Mouse (Mus musculus) MEL (cell line): ENCODE measurements around the gene Plxnd1.

ENCODE experiments used
- BHLHE40 ChIP-seq: IDR thresholded peaks from 2 replicates; pipeline ENCODE4 v1.6.1; 2012; ENCODE audit warnings: low read depth, mild to moderate bottlenecking, inconsistent platforms, low read length, improper control_type of control experiment, borderline replicate concordance
- CHD2 ChIP-seq: IDR thresholded peaks from 2 replicates; pipeline ENCODE4 v1.6.1; 2011; ENCODE audit warnings: low read length, improper control_type of control experiment
- CTCF ChIP-seq, 3 experiments: IDR thresholded peaks in 2 of 3; conservative IDR thresholded peaks in 1 of 3; 2 replicates each; pipeline ENCODE4 v1.5.1; 2011 to 2012; ENCODE audit warnings: low read length in 3 of 3, low read depth in 2 of 3, mild to moderate bottlenecking in 2 of 3, improper control_type of control experiment in 1 of 3, inconsistent platforms in 1 of 3, mixed read lengths in 1 of 3, moderate library complexity in 1 of 3; ENCODE audit not compliant: control insufficient read depth in 1 of 3, insufficient read depth in 1 of 3, poor library complexity in 1 of 3, severe bottlenecking in 1 of 3
- EP300 ChIP-seq, 2 experiments: IDR thresholded peaks; 2 replicates each; pipeline ENCODE4 v1.6.1; 2011; ENCODE audit warnings: improper control_type of control experiment in 2 of 2, low read length in 2 of 2, low read depth in 1 of 2, mild to moderate bottlenecking in 1 of 2
- GATA1 ChIP-seq: IDR thresholded peaks from 2 replicates; pipeline ENCODE4 v1.6.1; 2011; ENCODE audit warnings: low read depth, low read length, improper control_type of control experiment
- MAX ChIP-seq: IDR thresholded peaks from 2 replicates; pipeline ENCODE4 v1.6.1; 2011; ENCODE audit warnings: low read length, improper control_type of control experiment
- MEF2A ChIP-seq: IDR thresholded peaks from 2 replicates; pipeline ENCODE4 v1.6.1; 2014; ENCODE audit warnings: low read depth, mild to moderate bottlenecking, inconsistent platforms, low read length, improper control_type of control experiment; ENCODE audit not compliant: poor library complexity, insufficient replicate concordance, severe bottlenecking; ENCODE audit errors: extremely low read depth
- NELFE ChIP-seq: IDR thresholded peaks from 2 replicates; pipeline ENCODE4 v1.6.1; 2011; ENCODE audit warnings: low read depth, low read length, improper control_type of control experiment
- POLR2A ChIP-seq, 2 experiments: IDR thresholded peaks; 2 replicates each; pipeline ENCODE4 v1.6.1; 2011 to 2012; ENCODE audit warnings: low read length in 2 of 2, mild to moderate bottlenecking in 2 of 2, control low read depth in 1 of 2, improper control_type of control experiment in 1 of 2, low read depth in 1 of 2, moderate library complexity in 1 of 2; ENCODE audit not compliant: control insufficient read depth in 1 of 2, insufficient read depth in 1 of 2, poor library complexity in 1 of 2
- TCF12 ChIP-seq: IDR thresholded peaks from 2 replicates; pipeline ENCODE4 v1.6.1; 2014; ENCODE audit warnings: low read depth, mild to moderate bottlenecking, inconsistent platforms, low read length, improper control_type of control experiment, moderate library complexity
- UBTF ChIP-seq: IDR thresholded peaks from 2 replicates; pipeline ENCODE4 v1.6.1; 2012; ENCODE audit warnings: low read depth, mild to moderate bottlenecking, inconsistent platforms, low read length, improper control_type of control experiment, moderate library complexity, borderline replicate concordance; ENCODE audit not compliant: insufficient read depth
- ZC3H11A ChIP-seq: IDR thresholded peaks from 2 replicates; pipeline ENCODE4 v1.6.1; 2012; ENCODE audit warnings: low read depth, mild to moderate bottlenecking, inconsistent platforms, low read length, improper control_type of control experiment

GRCm38 (mm10) chr6:115972083-115972764 lies 22.6 kb downstream of the Plxnd1 start:
- TF ChIP-seq EP300 (IDR thresholded peaks at IDR 0.05; ENCODE audit: low read depth in 1 of 2, low read length in 2 of 2): no peak
- TF ChIP-seq MEF2A: no peak
- no peak for TF ChIP-seq POLR2A (IDR thresholded peaks at IDR 0.05; ENCODE audit: control insufficient read depth in 1 of 2, insufficient read depth in 1 of 2, low read depth in 1 of 2, low read length in 2 of 2, poor library complexity in 1 of 2)
- no peak for TF ChIP-seq GATA1
- TF ChIP-seq CHD2: no peak
- no peak for TF ChIP-seq BHLHE40
- no peak for TF ChIP-seq CTCF (IDR thresholded peaks at IDR 0.05 in 2 of 3, conservative IDR thresholded peaks at IDR 0.05 in 1 of 3; ENCODE audit: control insufficient read depth in 1 of 3, insufficient read depth in 1 of 3, low read depth in 2 of 3, low read length in 3 of 3, poor library complexity in 1 of 3, severe bottlenecking in 1 of 3)
- no peak for TF ChIP-seq NELFE
- TF ChIP-seq MAX: no peak
- no peak for TF ChIP-seq TCF12
- TF ChIP-seq UBTF: no peak
- TF ChIP-seq ZC3H11A: no peak
